Mouse (Mus musculus): ENCODE results near the gene Cbln1.

DNA sequence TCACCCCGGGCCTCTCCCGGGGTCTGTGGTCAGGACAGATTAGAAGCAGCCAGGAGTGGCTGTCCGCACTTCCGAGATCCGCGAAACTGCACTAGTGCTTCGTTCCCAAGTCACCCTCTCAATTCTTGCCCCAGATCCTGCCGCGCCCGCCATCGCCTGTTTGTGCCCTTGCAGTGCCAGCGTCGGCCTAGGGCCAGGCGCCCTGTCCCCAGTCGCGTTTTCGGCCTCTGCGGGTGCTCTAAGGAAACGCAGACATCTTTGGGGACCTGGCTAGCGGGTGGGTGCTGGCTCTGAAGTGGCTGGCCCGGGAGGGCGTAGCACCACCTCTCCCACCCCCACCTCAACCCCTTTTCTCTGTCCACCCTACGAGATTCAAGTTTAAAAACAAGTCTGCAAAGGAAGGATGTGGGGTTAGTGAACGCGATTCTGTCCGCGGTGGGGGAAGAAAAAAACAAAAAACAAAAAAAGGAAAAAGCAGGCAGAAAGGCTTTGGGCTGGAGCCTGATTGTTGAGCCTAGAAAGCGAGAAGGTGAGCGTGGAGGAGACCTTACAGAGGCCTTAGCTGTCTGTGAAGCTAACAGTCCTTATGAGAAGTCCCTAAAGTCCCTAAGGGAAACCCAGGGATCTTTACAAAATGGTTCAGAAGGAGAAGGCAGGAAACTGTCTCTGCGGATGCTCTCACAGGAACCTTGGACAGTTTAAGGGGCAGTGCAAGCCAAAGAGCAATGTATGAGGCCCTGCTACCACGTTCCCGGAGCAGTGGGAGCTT, 1.4 kb downstream of the Cbln1 start:
- TF ChIP-seq POLR2A (IDR thresholded peaks at IDR 0.05; ENCODE audit: borderline replicate concordance, insufficient read depth, low read length) = peak; percentile 15; the same call in 1 of the 2 replicates
- no peak for TF ChIP-seq CTCF (IDR thresholded peaks at IDR 0.05; ENCODE audit: borderline replicate concordance, insufficient read depth, low read depth, low read length)
